Mouse (Mus musculus) spleen, adult 2 months (tissue): ENCODE measurements around the gene Rere. TPM values are rescaled to one million over a fixed set of nuclear protein-coding genes. Genes with fewer than 3 reads are reported as not detected.
"Not testable (repeated sequence)": the region's sequence is repeated elsewhere in the genome, so short reads cannot be mapped to it uniquely, and the experiment has no call there.

Experiments used
- DNase-seq, 2 experiments: peaks; one replicate each; pipeline versions ENCODE4 v3.0.0 to v3.0.0-alpha.2; 2012 to 2021; ENCODE audit warnings: low spot score in 2 of 2, low read depth in 1 of 2
- H3K27ac ChIP-seq: fragments of 200-500 bp; 2 replicates; pipeline ENCODE4 v1.5.1; 2012; ENCODE audit warnings: low read length, inconsistent platforms; ENCODE audit not compliant: insufficient read depth
- H3K27me3 ChIP-seq: fragments of 200-500 bp; 2 replicates; pipeline ENCODE4 v1.6.1; 2012; ENCODE audit warnings: mild to moderate bottlenecking, moderate library complexity, low read length, inconsistent platforms; ENCODE audit not compliant: control insufficient read depth, insufficient read depth
- H3K36me3 ChIP-seq: fragments of 200-500 bp; 2 replicates; pipeline ENCODE4 v1.6.1; 2012; ENCODE audit warnings: mild to moderate bottlenecking, low read length, inconsistent platforms; ENCODE audit not compliant: control insufficient read depth, insufficient read depth
- H3K4me1 ChIP-seq: fragments of 200-500 bp; 2 replicates; pipeline ENCODE4 v1.6.1; 2011; ENCODE audit warnings: inconsistent platforms; ENCODE audit not compliant: control insufficient read depth, insufficient read depth, insufficient read length
- H3K4me3 ChIP-seq: fragments of 200-500 bp; 2 replicates; pipeline ENCODE4 v1.5.1; 2011; ENCODE audit warnings: mild to moderate bottlenecking, inconsistent platforms; ENCODE audit not compliant: insufficient read depth, insufficient read length; ENCODE audit errors: extremely low read depth
- CTCF ChIP-seq: fragments of 200-500 bp; IDR thresholded peaks from 2 replicates; pipeline ENCODE4 v1.5.1; 2011; ENCODE audit warnings: mild to moderate bottlenecking, inconsistent platforms; ENCODE audit not compliant: insufficient read depth, insufficient read length, insufficient replicate concordance; ENCODE audit errors: extremely low read depth
- POLR2A ChIP-seq: fragments of 200-500 bp; IDR thresholded peaks from 2 replicates; pipeline ENCODE4 v1.6.1; 2011; ENCODE audit warnings: low read depth, low read length, inconsistent platforms
- WGBS: fragments of 180-500 bp; shearing (Covaris S2); methylation state at CpG from one replicate; pipeline ENCODE4 v1.1.7; 2018; 5-methylcytosine and 5-hydroxymethylcytosine counted together
- polyA plus RNA-seq: library from polyadenylated mRNA; depleted of rRNA; stranded (reverse); fragments of >200 nt; gene quantifications from 2 replicates; pipeline ENCODE4 v1.2.3, GENCODE M21; 2012

The Rere gene
- polyA plus RNA-seq, 1 experiment = 66.2 TPM

DNA sequence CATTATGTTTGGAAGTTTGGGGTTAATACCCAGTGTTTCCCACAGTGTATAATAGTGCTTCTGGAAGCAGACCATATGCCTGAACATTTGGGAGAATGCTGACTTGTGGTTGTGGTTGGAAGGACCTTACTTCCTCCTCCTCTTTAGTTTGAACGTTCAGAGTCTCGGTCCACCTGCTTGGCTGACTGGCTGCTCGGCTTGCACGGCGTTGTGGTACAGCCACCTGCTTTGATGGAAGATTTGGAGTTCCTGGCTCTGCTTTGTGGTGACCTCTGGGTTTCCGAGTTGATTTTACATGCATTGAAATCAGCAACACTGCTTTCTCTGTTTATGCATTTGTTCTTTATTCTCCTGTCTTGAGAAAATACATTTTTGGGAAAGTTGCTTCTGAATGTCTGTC is 208.6 kb downstream of the Rere start:
- Histone ChIP-seq H3K36me3 (no peaks in the 10 kb centered on the region), H3K27ac (no peak overlapping the region), H3K4me3 (no peak overlapping the region), H3K27me3 (no peaks in the 10 kb centered on the region), H3K4me1 (peaks cover 24% of the 10 kb centered on the region; the same call in 1 of the 2 replicates)
- peak in 1 of 2 experiments; percentile 39 for DNase-seq
- 9% methylated on average over 6 of the region's 6 CpGs for WGBS
- TF ChIP-seq POLR2A (no peak), CTCF (no peak)

DNA sequence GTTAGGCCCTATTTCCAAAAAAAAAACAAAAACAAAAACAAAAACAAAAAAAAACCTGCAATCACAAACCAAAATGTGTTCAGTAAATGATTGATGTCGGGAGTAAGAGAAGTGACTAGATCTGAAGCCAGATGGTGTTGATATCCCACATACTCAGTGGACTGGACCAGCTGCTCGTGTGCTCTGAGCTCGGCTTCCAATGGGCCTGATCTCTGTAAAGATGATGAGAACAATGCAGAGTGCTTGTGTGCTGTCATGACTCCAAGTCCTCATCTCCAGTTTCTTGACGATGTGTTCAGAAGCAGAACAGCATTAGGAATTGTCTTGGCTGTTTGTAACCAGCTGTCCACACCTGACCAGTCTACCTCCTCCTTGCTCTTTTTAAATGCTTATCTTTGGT is 210.3 kb downstream of the Rere start:
- H3K4me1 ChIP-seq = peaks cover 24% of the 10 kb centered on the region; the same call in 1 of the 2 replicates
- no peak for DNase-seq
- TF ChIP-seq CTCF (no peak), POLR2A (no peak)
- 91% methylated on average over 4 of the region's 4 CpGs for WGBS
- H3K36me3 ChIP-seq = no peaks in the 10 kb centered on the region
- H3K27me3 ChIP-seq = no peaks in the 10 kb centered on the region
- H3K4me3 ChIP-seq = no peak overlapping the region
- H3K27ac ChIP-seq = no peak overlapping the region

DNA sequence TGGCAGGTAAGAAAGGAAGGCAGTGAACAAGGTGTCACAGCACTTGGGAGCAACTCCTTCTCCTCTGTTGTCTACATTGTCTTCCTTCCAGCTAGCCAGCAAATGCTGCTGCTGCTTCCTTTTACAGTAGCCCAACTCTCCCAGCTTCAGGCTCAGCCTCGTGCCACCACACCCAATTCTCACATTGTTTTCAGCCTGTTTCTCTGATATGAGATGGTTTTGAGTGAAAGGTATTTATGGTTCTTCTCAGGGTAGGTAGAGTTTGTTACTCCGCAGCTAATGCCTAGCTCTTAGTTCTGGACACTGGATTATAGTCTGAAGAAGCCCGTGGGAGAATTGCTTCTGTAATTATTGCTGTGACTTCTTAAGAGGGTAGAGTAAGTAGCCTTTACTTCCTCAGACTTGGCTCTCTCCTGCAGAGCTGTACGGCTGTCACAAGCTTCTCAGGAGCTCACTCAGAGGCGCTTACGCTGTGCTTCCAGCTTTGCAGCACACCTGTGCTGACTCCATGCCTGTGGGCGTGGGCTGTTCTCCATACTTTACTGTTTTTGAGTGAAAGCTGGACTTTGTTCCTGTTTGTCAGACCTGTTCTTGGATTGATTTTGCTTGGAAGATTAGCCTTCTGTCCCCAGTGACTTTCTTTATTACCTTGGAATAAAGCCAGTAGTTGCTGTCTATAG is 212.0 kb downstream of the Rere start:
- DNase-seq = no peak
- Histone ChIP-seq H3K4me3 (no peak overlapping the region), H3K36me3 (no peaks in the 10 kb centered on the region), H3K27ac (no peak overlapping the region), H3K27me3 (no peaks in the 10 kb centered on the region), H3K4me1 (peaks cover 22% of the 10 kb centered on the region; the same call in 1 of the 2 replicates)
- no peak for TF ChIP-seq CTCF
- TF ChIP-seq POLR2A = no peak
- WGBS = 85% methylated on average over 7 of the region's 7 CpGs

DNA sequence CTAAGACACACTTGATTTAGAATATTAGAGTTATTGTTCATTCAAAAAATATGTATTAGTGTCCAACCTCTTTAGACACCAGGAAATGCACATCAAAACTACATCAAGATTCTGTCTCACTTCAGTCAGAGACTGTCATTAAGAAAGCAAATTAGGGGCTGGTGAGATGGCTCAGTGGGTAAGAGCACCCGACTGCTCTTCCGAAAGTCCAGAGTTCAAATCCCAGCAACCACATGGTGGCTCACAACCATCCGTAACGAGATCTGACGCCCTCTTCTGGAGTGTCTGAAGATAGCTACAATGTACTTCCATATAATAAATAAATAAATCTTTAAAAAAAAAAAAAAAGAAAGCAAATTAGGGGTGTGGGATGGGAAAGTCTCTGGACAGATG is 212.5 kb downstream of the Rere start:
- peaks cover 17% of the 10 kb centered on the region; the same call in 1 of the 2 replicates for H3K4me1 ChIP-seq
- not testable (repeated sequence) for H3K27ac ChIP-seq, H3K36me3 ChIP-seq, H3K27me3 ChIP-seq, DNase-seq, H3K4me3 ChIP-seq
- WGBS = 94% methylated on average over 5 of the region's 5 CpGs

GRCm38 (mm10) chr4:150495568-150495967 is 214.1 kb downstream of the Rere start:
- DNase-seq = no peak
- Histone ChIP-seq H3K36me3 (no peaks in the 10 kb centered on the region), H3K4me3 (no peak overlapping the region), H3K27ac (no peak overlapping the region), H3K4me1 (peaks cover 8% of the 10 kb centered on the region; the same call in 1 of the 2 replicates), H3K27me3 (no peaks in the 10 kb centered on the region)
- no peak for TF ChIP-seq CTCF
- WGBS = 73% methylated on average over 2 of the region's 2 CpGs

DNA sequence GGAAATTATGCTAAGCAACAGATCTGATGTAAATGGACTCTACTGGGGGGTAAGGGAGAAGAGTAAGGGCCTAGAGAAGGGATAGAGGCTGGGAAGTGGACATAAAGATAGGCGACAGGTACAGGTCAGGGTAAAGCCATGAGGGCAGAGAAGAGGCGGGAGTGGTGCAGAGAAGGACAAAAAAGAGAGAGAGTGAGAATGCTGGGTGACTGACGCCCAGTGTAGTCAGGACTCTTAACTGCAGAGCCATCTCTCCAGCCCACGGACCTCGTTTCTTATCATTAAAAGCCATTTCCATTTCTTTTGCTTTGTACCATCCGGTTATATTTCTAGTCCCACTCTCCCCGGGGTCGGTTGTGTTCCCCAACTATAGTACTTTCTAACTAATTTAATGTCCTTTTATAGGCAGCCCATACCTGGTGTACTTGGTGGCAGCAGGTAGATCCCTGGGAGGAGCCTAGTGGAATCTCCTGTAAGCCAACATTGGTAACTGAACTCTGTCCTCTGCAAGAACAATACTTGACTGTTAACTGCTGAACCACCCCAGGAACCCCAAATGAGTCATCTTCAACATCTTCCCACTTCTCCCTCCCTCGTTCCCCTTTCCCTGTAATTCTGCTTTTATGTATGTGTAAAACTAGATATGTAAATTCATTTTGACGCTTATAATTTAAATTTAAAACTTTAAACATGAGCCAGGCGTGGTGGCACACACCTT is 223.0 kb downstream of the Rere start:
- no peak for TF ChIP-seq POLR2A
- TF ChIP-seq CTCF = no peak
- H3K4me3 ChIP-seq = no peak overlapping the region
- no peaks in the 10 kb centered on the region; the same call in 1 of the 2 replicates for H3K36me3 ChIP-seq
- no peak overlapping the region for H3K27ac ChIP-seq
- no peaks in the 10 kb centered on the region for H3K27me3 ChIP-seq
- DNase-seq = no peak
- WGBS = 83% methylated on average over 11 of the region's 11 CpGs
- peaks cover 2% of the 10 kb centered on the region; the same call in 1 of the 2 replicates for H3K4me1 ChIP-seq

GRCm38 (mm10) chr4:150509026-150509712 is 227.7 kb downstream of the Rere start:
- DNase-seq = no peak
- Histone ChIP-seq H3K27ac (0 out of 2 replicates have a peak overlapping the region, but pooled peaks have one; percentile 3), H3K27me3 (no peaks in the 10 kb centered on the region), H3K4me1 (peaks cover 2% of the 10 kb centered on the region; the same call in 1 of the 2 replicates), H3K36me3 (peaks cover 5% of the 10 kb centered on the region; the same call in 1 of the 2 replicates), H3K4me3 (no peak overlapping the region)
- TF ChIP-seq POLR2A (no peak), CTCF (no peak)
- 50% methylated on average over 3 of the region's 3 CpGs for WGBS
